Mouse (Mus musculus): ENCODE results near the gene Clcn3. TPM values are rescaled to one million over a fixed set of nuclear protein-coding genes. Genes with fewer than 3 reads are reported as not detected.

Clcn3 gene
- polyA plus RNA-seq, 1 experiment from 2014 or later = 25.4 TPM

- H3K27ac ChIP-seq = no peak overlapping the region
- no peak overlapping the region for H3K4me3 ChIP-seq
- DNase-seq (ENCODE audit: low spot score) = no peak
- H3K4me1 ChIP-seq (replicated peaks) = no peaks in the 10 kb centered on the region
- no peaks in the 10 kb centered on the region for H3K9me3 ChIP-seq
- WGBS = 74% methylated on average over 3 of the region's 3 CpGs
- H3K27me3 ChIP-seq (ENCODE audit: insufficient read depth, poor library complexity, severe bottlenecking) = no peaks in the 10 kb centered on the region
- no peaks in the 10 kb centered on the region for H3K36me3 ChIP-seq
Measured at GRCm38 (mm10) chr8:60860749-60861148, 122.4 kb downstream of the Clcn3 start.

Other genes with a start within 250 kb of the Clcn3 start
- gene Hpf1, start 92.9 kb downstream of the Clcn3 start, polyA plus RNA-seq (2016; fragmentation: Nextera tagmentation; extraction: Ambion mirVana) = 97.1 and 124 TPM in 2 replicates
- 16.5 and 21.1 TPM in 2 replicates for gene Nek1, start 9.9 kb upstream of the Clcn3 start, polyA plus RNA-seq (2016; fragmentation: Nextera tagmentation; extraction: Ambion mirVana)
- gene Sh3rf1, start 240.6 kb upstream of the Clcn3 start, polyA plus RNA-seq (2016; fragmentation: Nextera tagmentation; extraction: Ambion mirVana) = 17.2 and 20.3 TPM in 2 replicates